Mouse (Mus musculus) spleen, adult 2 months (tissue): ENCODE results near the gene Tor1aip2. TPM values are rescaled to one million over a fixed set of nuclear protein-coding genes. Genes with fewer than 3 reads are reported as not detected.

ENCODE experiments used
- DNase-seq, 2 experiments: peaks; one replicate each; pipeline versions ENCODE4 v3.0.0 to v3.0.0-alpha.2; 2012 to 2021; ENCODE audit warnings: low spot score in 2 of 2, low read depth in 1 of 2
- H3K27ac ChIP-seq: fragments of 200-500 bp; 2 replicates; pipeline ENCODE4 v1.5.1; 2012; ENCODE audit warnings: low read length, inconsistent platforms; ENCODE audit not compliant: insufficient read depth
- H3K27me3 ChIP-seq: fragments of 200-500 bp; 2 replicates; pipeline ENCODE4 v1.6.1; 2012; ENCODE audit warnings: mild to moderate bottlenecking, moderate library complexity, low read length, inconsistent platforms; ENCODE audit not compliant: control insufficient read depth, insufficient read depth
- H3K36me3 ChIP-seq: fragments of 200-500 bp; 2 replicates; pipeline ENCODE4 v1.6.1; 2012; ENCODE audit warnings: mild to moderate bottlenecking, low read length, inconsistent platforms; ENCODE audit not compliant: control insufficient read depth, insufficient read depth
- H3K4me1 ChIP-seq: fragments of 200-500 bp; 2 replicates; pipeline ENCODE4 v1.6.1; 2011; ENCODE audit warnings: inconsistent platforms; ENCODE audit not compliant: control insufficient read depth, insufficient read depth, insufficient read length
- H3K4me3 ChIP-seq: fragments of 200-500 bp; 2 replicates; pipeline ENCODE4 v1.5.1; 2011; ENCODE audit warnings: mild to moderate bottlenecking, inconsistent platforms; ENCODE audit not compliant: insufficient read depth, insufficient read length; ENCODE audit errors: extremely low read depth
- CTCF ChIP-seq: fragments of 200-500 bp; IDR thresholded peaks from 2 replicates; pipeline ENCODE4 v1.5.1; 2011; ENCODE audit warnings: mild to moderate bottlenecking, inconsistent platforms; ENCODE audit not compliant: insufficient read depth, insufficient read length, insufficient replicate concordance; ENCODE audit errors: extremely low read depth
- POLR2A ChIP-seq: fragments of 200-500 bp; IDR thresholded peaks from 2 replicates; pipeline ENCODE4 v1.6.1; 2011; ENCODE audit warnings: low read depth, low read length, inconsistent platforms
- WGBS: fragments of 180-500 bp; shearing (Covaris S2); methylation state at CpG from one replicate; pipeline ENCODE4 v1.1.7; 2018; 5-methylcytosine and 5-hydroxymethylcytosine counted together
- polyA plus RNA-seq: library from polyadenylated mRNA; depleted of rRNA; stranded (reverse); fragments of >200 nt; gene quantifications from 2 replicates; pipeline ENCODE4 v1.2.3, GENCODE M21; 2012; rRNA removed

The Tor1aip2 gene
- 27.6 and 28.9 TPM in 2 replicates for polyA plus RNA-seq

GRCm38 (mm10) chr1:156035269-156035929, at the start of gene Tor1aip2:
Gene Tor1aip2, plus strand, starts transcription at chr1:156035403.
- WGBS: under 1% methylated on average over 59 of the region's 59 CpGs
- peak in 1 of 2 experiments; percentile 59 for DNase-seq
- H3K4me3 ChIP-seq: peak within 1 kb of the TSS; percentile 94
- H3K36me3 ChIP-seq: peaks cover 19% of the 10 kb centered on the region
- H3K27ac ChIP-seq: peak within 1 kb of the TSS; percentile 100
- peak; percentile 76; the same call in 1 of the 2 replicates for TF ChIP-seq POLR2A
- TF ChIP-seq CTCF: no peak
- H3K27me3 ChIP-seq: no peaks in the 10 kb centered on the region
- peaks cover 3% of the 10 kb centered on the region; the same call in 1 of the 2 replicates for H3K4me1 ChIP-seq

- H3K4me1 ChIP-seq: no peaks in the 10 kb centered on the region
- no peak overlapping the region for H3K4me3 ChIP-seq
- H3K27me3 ChIP-seq: no peaks in the 10 kb centered on the region
- no peaks in the 10 kb centered on the region for H3K36me3 ChIP-seq
- 90% methylated on average over 2 of the region's 2 CpGs for WGBS
- DNase-seq: no peak
- TF ChIP-seq CTCF (no peak), POLR2A (no peak)
- H3K27ac ChIP-seq: no peak overlapping the region
Observed at GRCm38 (mm10) chr1:155987625-155988024, 47.6 kb upstream of the Tor1aip2 start.

GRCm38 (mm10) chr1:155989387-155989786, 45.8 kb upstream of the Tor1aip2 start:
- no peaks in the 10 kb centered on the region for H3K4me1 ChIP-seq
- H3K27me3 ChIP-seq: no peaks in the 10 kb centered on the region
- no peak for DNase-seq
- no peaks in the 10 kb centered on the region for H3K36me3 ChIP-seq
- H3K27ac ChIP-seq: no peak overlapping the region
- 75% methylated on average over 2 of the region's 2 CpGs for WGBS
- no peak for TF ChIP-seq CTCF
- no peak for TF ChIP-seq POLR2A
- no peak overlapping the region for H3K4me3 ChIP-seq

- H3K4me1 ChIP-seq: no peaks in the 10 kb centered on the region
- DNase-seq: no peak
- TF ChIP-seq CTCF (no peak), POLR2A (no peak)
- no peak overlapping the region for H3K27ac ChIP-seq
- H3K27me3 ChIP-seq: no peaks in the 10 kb centered on the region
- no peaks in the 10 kb centered on the region for H3K36me3 ChIP-seq
- no peak overlapping the region for H3K4me3 ChIP-seq
- WGBS: 79% methylated on average over 11 of the region's 11 CpGs
Observed at GRCm38 (mm10) chr1:155990391-155990790, 44.8 kb upstream of the Tor1aip2 start.

GRCm38 (mm10) chr1:155994524-155994923, 40.7 kb upstream of the Tor1aip2 start:
- WGBS: 94% methylated on average over 2 of the region's 2 CpGs
- H3K4me1 ChIP-seq: no peaks in the 10 kb centered on the region

GRCm38 (mm10) chr1:155995612-155996011, 39.6 kb upstream of the Tor1aip2 start:
- H3K27ac ChIP-seq: no peak overlapping the region
- 71% methylated on average over 2 of the region's 2 CpGs for WGBS

More at GRCm38 (mm10) chr1:155994524-155994923, 40.7 kb upstream of the Tor1aip2 start:
- TF ChIP-seq CTCF (no peak), POLR2A (no peak)
- Histone ChIP-seq H3K27ac (no peak overlapping the region), H3K27me3 (no peaks in the 10 kb centered on the region), H3K4me3 (no peak overlapping the region), H3K36me3 (no peaks in the 10 kb centered on the region)
- no peak for DNase-seq

GRCm38 (mm10) chr1:156002366-156002765, 32.8 kb upstream of the Tor1aip2 start:
- WGBS: 81% methylated on average over 8 of the region's 8 CpGs
- H3K27me3 ChIP-seq: no peaks in the 10 kb centered on the region
- H3K4me3 ChIP-seq: no peak overlapping the region
- H3K36me3 ChIP-seq: peaks cover 20% of the 10 kb centered on the region
- no peak for DNase-seq
- no peaks in the 10 kb centered on the region for H3K4me1 ChIP-seq
- no peak overlapping the region for H3K27ac ChIP-seq
- TF ChIP-seq CTCF (no peak), POLR2A (no peak)

More at GRCm38 (mm10) chr1:155995612-155996011, 39.6 kb upstream of the Tor1aip2 start:
- H3K4me3 ChIP-seq: no peak overlapping the region
- H3K36me3 ChIP-seq: no peaks in the 10 kb centered on the region
- DNase-seq: no peak
- H3K4me1 ChIP-seq: no peaks in the 10 kb centered on the region
- no peak for TF ChIP-seq POLR2A
- TF ChIP-seq CTCF: no peak
- no peaks in the 10 kb centered on the region for H3K27me3 ChIP-seq
